Mouse (Mus musculus): ENCODE results near the gene Slirp. TPM values are rescaled to one million over a fixed set of nuclear protein-coding genes. Genes with fewer than 3 reads are reported as not detected.

The Slirp gene
- polyA plus RNA-seq, 2 experiments, result 38.5 to 182 TPM

GRCm38 (mm10) chr12:87419974-87420485 is 23.7 kb upstream of the Slirp start:
- ATAC-seq (ENCODE audit: insufficient read depth) (no peak), DNase-seq (ENCODE audit: low read depth in 3 of 3, low spot score in 3 of 3) (no peak)
- Histone ChIP-seq H3K27me3 (ENCODE audit: control insufficient read depth, insufficient read depth, low read length) (no peaks in the 10 kb centered on the region), H3K36me3 (replicated peaks; ENCODE audit: control insufficient read depth, insufficient read depth, low read depth) (no peaks in the 10 kb centered on the region), H3K4me3 (ENCODE audit: insufficient read depth in 1 of 2, low read depth in 2 of 2, low read length in 2 of 2) (no peak overlapping the region), H3K9me3 (ENCODE audit: control insufficient read depth, low read length) (no peaks in the 10 kb centered on the region), H3K4me2 (ENCODE audit: low read depth) (no peak overlapping the region), H3K9ac (replicated peaks) (no peak overlapping the region), H3K4me1 (replicated peaks; ENCODE audit: control insufficient read depth in 2 of 2, insufficient read depth in 2 of 2, low read length in 1 of 2) (peaks cover 0 to 5% of the 10 kb centered on the region in 2 experiments; a peak in 2 of 4 replicates), H3K27ac (no peak overlapping the region)
- TF ChIP-seq CTCF (IDR thresholded peaks at IDR 0.05; ENCODE audit: low read depth) (no peak), EP300 (IDR thresholded peaks at IDR 0.05; ENCODE audit: low read depth) (no peak)
- 47% methylated on average over 12 of the region's 12 CpGs for WGBS (ENCODE audit: insufficient replicate concordance)

DNA sequence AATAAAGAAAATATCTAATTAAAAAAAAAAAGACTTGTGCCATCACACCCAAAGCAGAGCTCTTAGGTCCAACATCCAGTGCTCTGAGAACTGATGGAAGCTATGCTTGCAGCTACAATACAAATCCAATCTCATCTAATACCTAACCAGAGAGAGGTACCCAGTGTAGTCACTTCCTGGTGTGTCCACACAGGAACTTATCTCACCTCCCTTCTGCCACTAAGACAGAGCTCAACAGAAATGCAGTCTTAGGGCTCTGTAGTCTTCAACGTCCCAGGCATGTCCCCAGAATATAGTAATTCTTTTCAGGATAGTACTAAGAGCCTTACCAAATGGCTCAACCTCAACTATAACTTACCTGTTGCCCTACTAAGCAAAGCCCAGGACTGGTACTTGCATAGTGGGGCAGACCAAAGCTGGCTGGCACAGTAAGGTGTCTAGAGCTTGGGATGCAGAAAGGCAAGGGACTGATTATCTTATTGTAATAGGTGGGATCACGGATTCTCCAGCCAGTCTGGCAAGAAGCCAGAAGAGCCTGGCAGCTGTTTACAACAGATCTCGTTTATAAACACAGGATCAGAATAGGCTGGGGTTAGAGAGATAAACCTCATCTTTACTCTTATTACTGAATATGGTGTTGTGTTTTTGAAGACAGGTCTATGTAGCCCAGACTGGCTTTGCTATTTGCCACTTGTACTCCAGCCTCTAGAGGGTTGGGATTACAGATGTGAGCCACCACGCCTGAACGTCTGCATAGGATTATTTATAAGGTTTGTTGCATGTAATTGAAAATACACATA is 21.8 kb upstream of the Slirp start:
- TF ChIP-seq EP300 (IDR thresholded peaks at IDR 0.05; ENCODE audit: low read depth) (no peak), CTCF (IDR thresholded peaks at IDR 0.05; ENCODE audit: low read depth) (no peak)
- no peak overlapping the region for H3K9ac ChIP-seq (replicated peaks)
- no peak overlapping the region for H3K27ac ChIP-seq
- H3K4me3 ChIP-seq (ENCODE audit: insufficient read depth in 1 of 2, low read depth in 2 of 2, low read length in 2 of 2), result no peak overlapping the region
- WGBS (ENCODE audit: insufficient replicate concordance), result 40% methylated on average over 5 of the region's 5 CpGs
- DNase-seq (ENCODE audit: low read depth in 3 of 3, low spot score in 3 of 3), result no peak
- no peak overlapping the region for H3K4me2 ChIP-seq (ENCODE audit: low read depth)
- peaks cover under 1% of the 10 kb centered on the region for H3K36me3 ChIP-seq (replicated peaks; ENCODE audit: control insufficient read depth, insufficient read depth, low read depth)
- no peaks in the 10 kb centered on the region for H3K27me3 ChIP-seq (ENCODE audit: control insufficient read depth, insufficient read depth, low read length)
- peaks cover 0 to 5% of the 10 kb centered on the region in 2 experiments; a peak in 2 of 4 replicates for H3K4me1 ChIP-seq (replicated peaks; ENCODE audit: control insufficient read depth in 2 of 2, insufficient read depth in 2 of 2, low read length in 1 of 2)
- no peaks in the 10 kb centered on the region for H3K9me3 ChIP-seq (ENCODE audit: control insufficient read depth, low read length)
- ATAC-seq (ENCODE audit: insufficient read depth), result peak; percentile 6; the same call in 1 of the 2 replicates

- peaks cover 0 to 5% of the 10 kb centered on the region in 2 experiments; a peak in 2 of 4 replicates for H3K4me1 ChIP-seq (replicated peaks; ENCODE audit: control insufficient read depth in 2 of 2, insufficient read depth in 2 of 2, low read length in 1 of 2)
- no peak for TF ChIP-seq CTCF (IDR thresholded peaks at IDR 0.05; ENCODE audit: low read depth)
- no peak for TF ChIP-seq EP300 (IDR thresholded peaks at IDR 0.05; ENCODE audit: low read depth)
- no peak for DNase-seq (ENCODE audit: low read depth in 3 of 3, low spot score in 3 of 3)
- 35% methylated on average over 1 of the region's 1 CpGs for WGBS (ENCODE audit: insufficient replicate concordance)
- H3K36me3 ChIP-seq (replicated peaks; ENCODE audit: control insufficient read depth, insufficient read depth, low read depth), result peaks cover 19% of the 10 kb centered on the region
- H3K4me2 ChIP-seq (ENCODE audit: low read depth), result no peak overlapping the region
- no peak overlapping the region for H3K27ac ChIP-seq
- no peaks in the 10 kb centered on the region for H3K9me3 ChIP-seq (ENCODE audit: control insufficient read depth, low read length)
- H3K9ac ChIP-seq (replicated peaks), result no peak overlapping the region
- no peaks in the 10 kb centered on the region for H3K27me3 ChIP-seq (ENCODE audit: control insufficient read depth, insufficient read depth, low read length)
- no peak for ATAC-seq (ENCODE audit: insufficient read depth)
- H3K4me3 ChIP-seq (ENCODE audit: insufficient read depth in 1 of 2, low read depth in 2 of 2, low read length in 2 of 2), result no peak overlapping the region
These were observed 20.0 kb upstream of the Slirp start for GRCm38 (mm10) chr12:87423700-87424099.

- no peak overlapping the region for H3K4me3 ChIP-seq (ENCODE audit: insufficient read depth in 1 of 2, low read depth in 2 of 2, low read length in 2 of 2)
These were observed 19.2 kb upstream of the Slirp start for GRCm38 (mm10) chr12:87424516-87424915.

DNA sequence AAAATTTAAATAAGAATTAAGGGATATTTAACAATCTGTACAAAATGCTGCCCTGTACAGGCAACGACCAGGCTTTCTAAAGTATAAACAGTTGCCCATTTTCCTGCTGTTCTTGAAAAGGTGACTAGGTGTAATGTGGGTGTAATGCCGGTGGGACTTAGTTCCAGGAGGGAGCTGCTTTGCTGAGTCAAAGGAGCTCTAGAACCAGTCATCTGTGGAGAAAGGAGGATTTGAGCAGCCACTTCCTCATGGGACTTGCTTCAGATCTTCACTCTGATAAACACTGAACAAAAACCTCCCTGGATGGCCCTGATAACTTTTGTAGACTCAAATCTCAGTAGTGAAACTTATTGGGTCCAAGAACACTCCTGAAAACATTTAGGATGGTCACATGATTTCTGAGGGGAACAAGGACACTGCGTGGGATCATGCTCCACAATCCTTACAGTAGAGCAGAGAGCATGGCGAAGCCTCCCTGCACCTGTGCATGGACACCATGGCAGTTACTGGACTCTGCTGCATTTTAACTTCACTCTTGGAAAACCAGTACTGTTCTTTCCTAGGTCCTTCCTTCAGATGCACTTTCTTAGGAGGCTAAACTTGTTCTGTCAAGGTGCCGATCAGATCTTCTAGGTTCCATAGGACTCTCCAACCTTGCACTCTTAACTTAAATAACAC is 17.2 kb upstream of the Slirp start:
- Histone ChIP-seq H3K9ac (replicated peaks) (no peak overlapping the region), H3K4me3 (ENCODE audit: insufficient read depth in 1 of 2, low read depth in 2 of 2, low read length in 2 of 2) (no peak overlapping the region), H3K27ac (no peak overlapping the region), H3K27me3 (ENCODE audit: control insufficient read depth, insufficient read depth, low read length) (no peaks in the 10 kb centered on the region), H3K4me1 (replicated peaks; ENCODE audit: control insufficient read depth in 2 of 2, insufficient read depth in 2 of 2, low read length in 1 of 2) (no peaks in the 10 kb centered on the region), H3K36me3 (replicated peaks; ENCODE audit: control insufficient read depth, insufficient read depth, low read depth) (peaks cover 47% of the 10 kb centered on the region), H3K4me2 (ENCODE audit: low read depth) (no peak overlapping the region), H3K9me3 (ENCODE audit: control insufficient read depth, low read length) (no peaks in the 10 kb centered on the region)
- WGBS (ENCODE audit: insufficient replicate concordance), result 81% methylated on average over 5 of the region's 5 CpGs
- TF ChIP-seq CTCF (IDR thresholded peaks at IDR 0.05; ENCODE audit: low read depth) (no peak), EP300 (IDR thresholded peaks at IDR 0.05; ENCODE audit: low read depth) (no peak)
- ATAC-seq (ENCODE audit: insufficient read depth) (no peak), DNase-seq (ENCODE audit: low read depth in 3 of 3, low spot score in 3 of 3) (no peak)

More at GRCm38 (mm10) chr12:87424516-87424915, 19.2 kb upstream of the Slirp start:
- ATAC-seq (ENCODE audit: insufficient read depth) (no peak), DNase-seq (ENCODE audit: low read depth in 3 of 3, low spot score in 3 of 3) (no peak)
- H3K9me3 ChIP-seq (ENCODE audit: control insufficient read depth, low read length), result no peaks in the 10 kb centered on the region
- H3K27me3 ChIP-seq (ENCODE audit: control insufficient read depth, insufficient read depth, low read length), result no peaks in the 10 kb centered on the region
- H3K27ac ChIP-seq, result no peak overlapping the region
- TF ChIP-seq EP300 (IDR thresholded peaks at IDR 0.05; ENCODE audit: low read depth), result no peak
- no peak for TF ChIP-seq CTCF (IDR thresholded peaks at IDR 0.05; ENCODE audit: low read depth)
- H3K9ac ChIP-seq (replicated peaks), result no peak overlapping the region
- peaks cover 27% of the 10 kb centered on the region for H3K36me3 ChIP-seq (replicated peaks; ENCODE audit: control insufficient read depth, insufficient read depth, low read depth)
- H3K4me2 ChIP-seq (ENCODE audit: low read depth), result no peak overlapping the region
- WGBS (ENCODE audit: insufficient replicate concordance), result 25% methylated on average over 3 of the region's 3 CpGs
- peaks cover 0 to 5% of the 10 kb centered on the region in 2 experiments; a peak in 2 of 4 replicates for H3K4me1 ChIP-seq (replicated peaks; ENCODE audit: control insufficient read depth in 2 of 2, insufficient read depth in 2 of 2, low read length in 1 of 2)
